Mouse (Mus musculus) spleen, adult 2 months (tissue): Measurements from ENCODE around the gene Soat2.

ENCODE experiments used
- CTCF ChIP-seq: fragments of 200-500 bp; IDR thresholded peaks from 2 replicates; pipeline ENCODE4 v1.5.1; 2011; ENCODE audit warnings: mild to moderate bottlenecking, inconsistent platforms; ENCODE audit not compliant: insufficient read depth, insufficient read length, insufficient replicate concordance; ENCODE audit errors: extremely low read depth
- POLR2A ChIP-seq: fragments of 200-500 bp; IDR thresholded peaks from 2 replicates; pipeline ENCODE4 v1.6.1; 2011; ENCODE audit warnings: low read depth, low read length, inconsistent platforms

DNA sequence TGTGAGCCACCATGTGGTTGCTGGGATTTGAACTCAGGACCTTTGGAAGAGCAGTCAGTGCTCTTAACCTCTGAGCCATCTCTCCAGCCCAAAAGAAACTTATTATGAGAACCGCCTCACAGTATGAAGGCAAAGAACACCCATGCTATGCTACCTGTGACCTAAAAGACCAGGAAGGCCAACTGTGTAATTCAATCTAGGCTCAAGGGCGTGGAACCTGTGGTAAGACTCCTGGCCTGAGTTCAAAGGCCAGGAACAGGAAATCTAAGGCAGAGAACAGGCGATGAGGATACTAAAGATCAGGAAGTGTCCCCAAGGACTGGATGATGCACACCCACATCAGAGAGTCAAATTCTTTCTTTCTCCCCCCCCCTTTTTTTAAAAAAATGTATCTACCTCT lies 23.3 kb downstream of the Soat2 start:
- no peak for TF ChIP-seq CTCF
- TF ChIP-seq POLR2A = no peak
